Mouse (Mus musculus): ENCODE data around the gene Arnt.

GRCm38 (mm10) chr3:95435561-95435960 lies 1.4 kb downstream of the Arnt start:
- TF ChIP-seq CTCF (conservative IDR thresholded peaks at IDR 0.05; ENCODE audit: insufficient read depth, insufficient read length, low read depth, low read length) (no peak), POLR2A (IDR thresholded peaks at IDR 0.05; ENCODE audit: low read depth, low read length) (no peak)
